Mouse (Mus musculus): ENCODE measurements at regions not wholly inside any gene's neighbourhood (a gene's known extent, or its start where the extent isn't known, plus 50 kb on each side); places are given as distances from the start of the nearest gene placed in this dataset.
A peak's percentile ranks its signal among the peaks of the same experiment; 100 is the strongest.
"Not testable (repeated sequence)": the region's sequence is repeated elsewhere in the genome, so short reads cannot be mapped to it uniquely, and the experiment has no call there.

- no peaks in the 10 kb centered on the region for H3K27me3 ChIP-seq
- no peaks in the 10 kb centered on the region for H3K4me1 ChIP-seq
- no peaks in the 10 kb centered on the region for H3K36me3 ChIP-seq
- no peak overlapping the region for H3K4me2 ChIP-seq (replicated peaks)
- H3K9ac ChIP-seq (replicated peaks), result no peak overlapping the region
- 31% methylated on average over 3 of the region's 3 CpGs for WGBS
- H3K9me3 ChIP-seq, result no peaks in the 10 kb centered on the region
- ATAC-seq (replicated peaks), result no peak
- H3K27ac ChIP-seq (replicated peaks), result no peak overlapping the region
- no peak overlapping the region for H3K4me3 ChIP-seq
These were observed 78.1 kb upstream of the Ehbp1 start for GRCm38 (mm10) chr11:22420003-22420723.

- Histone ChIP-seq H3K9ac (replicated peaks) (no peak overlapping the region), H3K4me3 (no peak overlapping the region), H3K4me1 (no peaks in the 10 kb centered on the region), H3K36me3 (no peaks in the 10 kb centered on the region), H3K4me2 (replicated peaks) (no peak overlapping the region), H3K9me3 (no peaks in the 10 kb centered on the region), H3K27ac (replicated peaks) (no peak overlapping the region), H3K27me3 (no peaks in the 10 kb centered on the region)
- 84% methylated on average over 3 of the region's 3 CpGs for WGBS
- ATAC-seq (replicated peaks), result peak; percentile 8; the same call in 1 of the 2 replicates
These were observed 79.7 kb upstream of the Ehbp1 start for GRCm38 (mm10) chr11:22421762-22422161.

GRCm38 (mm10) chr11:22437140-22437850 is 74.6 kb upstream of the Tmem17 start:
- H3K27ac ChIP-seq (replicated peaks), result no peak overlapping the region
- ATAC-seq (replicated peaks), result peak; percentile 86
- H3K36me3 ChIP-seq, result no peaks in the 10 kb centered on the region
- H3K4me2 ChIP-seq (replicated peaks), result no peak overlapping the region
- H3K9ac ChIP-seq (replicated peaks), result no peak overlapping the region
- H3K9me3 ChIP-seq, result no peaks in the 10 kb centered on the region
- WGBS, result 11% methylated on average over 5 of the region's 5 CpGs
- no peaks in the 10 kb centered on the region for H3K27me3 ChIP-seq
- no peak overlapping the region for H3K4me3 ChIP-seq
- no peaks in the 10 kb centered on the region for H3K4me1 ChIP-seq

GRCm38 (mm10) chr11:22437851-22438215 is 74.1 kb upstream of the Tmem17 start:
- WGBS, result 84% methylated on average over 5 of the region's 5 CpGs
- Histone ChIP-seq H3K4me1 (no peaks in the 10 kb centered on the region), H3K9me3 (no peaks in the 10 kb centered on the region), H3K27me3 (no peaks in the 10 kb centered on the region), H3K9ac (replicated peaks) (no peak overlapping the region), H3K4me2 (replicated peaks) (no peak overlapping the region), H3K27ac (replicated peaks) (no peak overlapping the region), H3K36me3 (no peaks in the 10 kb centered on the region), H3K4me3 (no peak overlapping the region)
- ATAC-seq (replicated peaks), result no peak

GRCm38 (mm10) chr11:22438441-22439066 is 73.3 kb upstream of the Tmem17 start:
- H3K4me3 ChIP-seq, result no peak overlapping the region
- no peak for ATAC-seq (replicated peaks)
- no peaks in the 10 kb centered on the region for H3K27me3 ChIP-seq
- H3K36me3 ChIP-seq, result no peaks in the 10 kb centered on the region
- no peaks in the 10 kb centered on the region for H3K4me1 ChIP-seq
- H3K4me2 ChIP-seq (replicated peaks), result no peak overlapping the region
- no peak overlapping the region for H3K9ac ChIP-seq (replicated peaks)
- H3K27ac ChIP-seq (replicated peaks), result no peak overlapping the region
- H3K9me3 ChIP-seq, result no peaks in the 10 kb centered on the region
- 93% methylated on average over 2 of the region's 2 CpGs for WGBS

- Histone ChIP-seq H3K4me2 (replicated peaks) (no peak overlapping the region), H3K27ac (replicated peaks) (no peak overlapping the region), H3K27me3 (no peaks in the 10 kb centered on the region), H3K4me3 (no peak overlapping the region), H3K9ac (replicated peaks) (no peak overlapping the region), H3K4me1 (no peaks in the 10 kb centered on the region), H3K36me3 (no peaks in the 10 kb centered on the region), H3K9me3 (no peaks in the 10 kb centered on the region)
- ATAC-seq (replicated peaks), result peak; percentile 82
- WGBS, result 59% methylated on average over 2 of the region's 2 CpGs
These were observed 71.4 kb upstream of the Tmem17 start for GRCm38 (mm10) chr11:22440521-22440920.

- Histone ChIP-seq H3K9me3 (no peaks in the 10 kb centered on the region), H3K27me3 (no peaks in the 10 kb centered on the region), H3K36me3 (no peaks in the 10 kb centered on the region), H3K9ac (replicated peaks) (no peak overlapping the region), H3K4me3 (no peak overlapping the region), H3K4me1 (no peaks in the 10 kb centered on the region), H3K27ac (replicated peaks) (no peak overlapping the region), H3K4me2 (replicated peaks) (no peak overlapping the region)
- ATAC-seq (replicated peaks), result no peak
These were observed 58.7 kb upstream of the Tmem17 start for GRCm38 (mm10) chr11:22453161-22453560.

GRCm38 (mm10) chr11:22456286-22456685 is 55.6 kb upstream of the Tmem17 start:
- no peak overlapping the region for H3K4me3 ChIP-seq
- 94% methylated on average over 9 of the region's 9 CpGs for WGBS
- no peak for ATAC-seq (replicated peaks)

GRCm38 (mm10) chr11:22457220-22457619 is 54.7 kb upstream of the Tmem17 start:
- WGBS, result 96% methylated on average over 2 of the region's 2 CpGs
- ATAC-seq (replicated peaks), result no peak
- H3K4me2 ChIP-seq (replicated peaks), result no peak overlapping the region

More at GRCm38 (mm10) chr11:22456286-22456685, 55.6 kb upstream of the Tmem17 start:
- Histone ChIP-seq H3K27ac (replicated peaks) (no peak overlapping the region), H3K27me3 (no peaks in the 10 kb centered on the region), H3K36me3 (no peaks in the 10 kb centered on the region), H3K4me2 (replicated peaks) (no peak overlapping the region), H3K9ac (replicated peaks) (no peak overlapping the region), H3K9me3 (no peaks in the 10 kb centered on the region), H3K4me1 (peaks cover 10% of the 10 kb centered on the region; the same call in 1 of the 2 replicates)

GRCm38 (mm10) chr11:22458951-22459703 is 52.8 kb upstream of the Tmem17 start:
- H3K4me2 ChIP-seq (replicated peaks), result no peak overlapping the region
- H3K4me1 ChIP-seq, result peaks cover 10% of the 10 kb centered on the region; the same call in 1 of the 2 replicates
- H3K27me3 ChIP-seq, result no peaks in the 10 kb centered on the region
- no peak overlapping the region for H3K4me3 ChIP-seq
- peak; percentile 79 for ATAC-seq (replicated peaks)
- no peak overlapping the region for H3K9ac ChIP-seq (replicated peaks)
- peak overlapping the region; percentile 46 for H3K27ac ChIP-seq (replicated peaks)
- WGBS, result 45% methylated on average over 5 of the region's 5 CpGs
- H3K9me3 ChIP-seq, result no peaks in the 10 kb centered on the region
- H3K36me3 ChIP-seq, result no peaks in the 10 kb centered on the region

More at GRCm38 (mm10) chr11:22457220-22457619, 54.7 kb upstream of the Tmem17 start:
- no peak overlapping the region for H3K27ac ChIP-seq (replicated peaks)
- peaks cover 10% of the 10 kb centered on the region; the same call in 1 of the 2 replicates for H3K4me1 ChIP-seq
- H3K36me3 ChIP-seq, result no peaks in the 10 kb centered on the region
- no peak overlapping the region for H3K9ac ChIP-seq (replicated peaks)
- H3K9me3 ChIP-seq, result no peaks in the 10 kb centered on the region
- no peaks in the 10 kb centered on the region for H3K27me3 ChIP-seq
- no peak overlapping the region for H3K4me3 ChIP-seq

- H3K9me3 ChIP-seq; H3K27ac ChIP-seq (replicated peaks); H3K9ac ChIP-seq (replicated peaks); H3K27me3 ChIP-seq; ATAC-seq (replicated peaks); H3K36me3 ChIP-seq; H3K4me1 ChIP-seq; H3K4me3 ChIP-seq; H3K4me2 ChIP-seq (replicated peaks): not testable (repeated sequence)
- WGBS, result 82% methylated on average over 8 of the region's 8 CpGs
These were observed 50.7 kb upstream of the Tmem17 start for GRCm38 (mm10) chr11:22461019-22461735.
